Mouse (Mus musculus) lung, adult 2 months (tissue): ENCODE data around the gene Hipk2. TPM values are rescaled to one million over a fixed set of nuclear protein-coding genes. Genes with fewer than 3 reads are reported as not detected.

Experiments used
- DNase-seq: peaks from one replicate; pipeline ENCODE4 v3.0.0; 2022
- H3K4me1 ChIP-seq: fragments of 200-500 bp; 2 replicates; pipeline ENCODE4 v1.6.1; 2011; ENCODE audit warnings: low read length; ENCODE audit not compliant: control insufficient read depth, insufficient read depth
- H3K4me3 ChIP-seq: fragments of 200-500 bp; replicated peaks from 2 replicates; pipeline ENCODE3; 2011; ENCODE audit warnings: low read depth, mild to moderate bottlenecking, control low read depth, low read length; ENCODE audit errors: extremely low read depth
- CTCF ChIP-seq: fragments of 200-500 bp; IDR thresholded peaks from 2 replicates; pipeline ENCODE4 v1.5.1; 2011; ENCODE audit warnings: mild to moderate bottlenecking, low read length, control low read depth; ENCODE audit not compliant: insufficient read depth
- POLR2A ChIP-seq: fragments of 200-500 bp; IDR thresholded peaks from 2 replicates; pipeline ENCODE4 v1.6.1; 2011; ENCODE audit warnings: low read depth, mild to moderate bottlenecking, control low read depth, low read length, borderline replicate concordance; ENCODE audit errors: extremely low read depth
- WGBS: fragments of 180-500 bp; shearing (Covaris S2); methylation state at CpG from one replicate; pipeline ENCODE4 v1.1.7; 2018; 5-methylcytosine and 5-hydroxymethylcytosine counted together
- polyA plus RNA-seq: library from polyadenylated mRNA; depleted of rRNA; stranded (reverse); fragments of >200 nt; gene quantifications from 2 replicates; pipeline ENCODE4 v1.2.3, GENCODE M21; 2012

Gene Hipk2
- polyA plus RNA-seq, 1 experiment, result 54.8 TPM

DNA sequence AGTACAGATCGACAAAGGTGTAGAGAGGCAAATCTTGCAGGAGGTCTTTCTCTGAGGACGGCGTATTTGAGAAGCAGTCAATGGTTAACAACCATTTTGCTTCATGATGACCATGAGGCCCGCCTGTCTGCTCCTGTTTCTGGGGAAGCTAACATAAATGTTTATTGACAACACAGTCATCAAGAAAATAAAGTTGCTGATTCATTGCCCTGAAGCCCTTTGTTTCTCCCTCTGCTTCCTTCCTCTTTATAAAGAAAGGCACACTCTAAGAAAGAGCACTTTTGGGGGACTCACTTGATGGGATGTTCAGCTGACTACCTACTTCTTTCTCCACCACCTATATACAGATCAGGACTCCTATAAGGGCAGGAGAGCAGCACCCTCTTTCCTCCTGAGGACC is 42.8 kb upstream of the Hipk2 start:
- no peak overlapping the region for H3K4me3 ChIP-seq
- 65% methylated on average over 4 of the region's 4 CpGs for WGBS
- peaks cover 7% of the 10 kb centered on the region; the same call in 1 of the 2 replicates for H3K4me1 ChIP-seq
- DNase-seq, result no peak
- TF ChIP-seq POLR2A (no peak), CTCF (no peak)

DNA sequence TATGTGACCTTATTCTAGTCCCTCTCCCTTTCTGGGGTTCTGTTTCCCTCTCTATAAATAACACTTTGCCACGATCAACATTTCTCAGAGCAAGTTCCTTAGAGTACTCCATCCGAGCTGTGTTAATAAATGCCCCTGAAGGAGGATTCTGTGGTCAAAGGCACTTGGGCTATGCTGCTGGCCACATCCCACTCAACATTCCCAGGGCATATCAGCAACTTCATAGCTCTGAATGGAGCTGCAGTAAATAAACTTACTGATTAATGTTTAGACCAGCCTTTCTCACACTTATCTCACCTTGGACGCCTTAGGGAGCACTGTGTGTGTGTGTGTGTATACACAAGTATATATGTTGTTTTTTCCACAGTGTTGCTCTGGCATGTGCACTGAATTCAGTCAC is 41.5 kb upstream of the Hipk2 start:
- no peak for DNase-seq
- no peak overlapping the region for H3K4me3 ChIP-seq
- H3K4me1 ChIP-seq, result peaks cover 9% of the 10 kb centered on the region; the same call in 1 of the 2 replicates
- TF ChIP-seq CTCF (no peak), POLR2A (no peak)
- WGBS, result 53% methylated on average over 3 of the region's 3 CpGs

GRCm38 (mm10) chr6:38916571-38916970 is 40.6 kb upstream of the Hipk2 start:
- 64% methylated on average over 4 of the region's 4 CpGs for WGBS
- Histone ChIP-seq H3K4me1 (peaks cover 11% of the 10 kb centered on the region; the same call in 1 of the 2 replicates), H3K4me3 (no peak overlapping the region)
- DNase-seq, result no peak
- TF ChIP-seq POLR2A (no peak), CTCF (no peak)

GRCm38 (mm10) chr6:38915776-38916175 is 39.8 kb upstream of the Hipk2 start:
- Histone ChIP-seq H3K4me1 (peaks cover 12% of the 10 kb centered on the region; the same call in 1 of the 2 replicates), H3K4me3 (no peak overlapping the region)
- 78% methylated on average over 5 of the region's 5 CpGs for WGBS
- no peak for DNase-seq
- TF ChIP-seq POLR2A, result no peak
- TF ChIP-seq CTCF, result no peak

DNA sequence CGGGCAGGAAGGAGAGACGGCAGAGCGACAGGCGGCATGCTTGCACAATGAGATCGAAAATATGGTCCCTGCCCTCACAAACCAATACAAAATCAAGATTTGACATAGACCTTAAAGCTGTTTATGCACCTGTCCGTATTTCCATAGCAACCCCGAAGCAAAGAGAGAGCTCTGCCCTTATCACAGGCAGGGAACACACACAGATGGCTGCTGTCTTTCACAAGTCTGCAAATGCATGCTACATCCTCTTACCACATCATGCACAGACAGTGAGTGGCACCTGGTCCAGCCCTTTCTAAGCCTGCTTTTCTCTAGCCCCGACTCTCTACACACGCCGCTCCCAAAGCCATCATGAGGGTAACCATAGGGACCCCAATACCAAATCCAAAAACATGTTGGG is 38.2 kb upstream of the Hipk2 start:
- TF ChIP-seq POLR2A, result no peak
- no peak for DNase-seq
- 86% methylated on average over 10 of the region's 10 CpGs for WGBS
- Histone ChIP-seq H3K4me3 (no peak overlapping the region), H3K4me1 (peaks cover 14% of the 10 kb centered on the region; the same call in 1 of the 2 replicates)

DNA sequence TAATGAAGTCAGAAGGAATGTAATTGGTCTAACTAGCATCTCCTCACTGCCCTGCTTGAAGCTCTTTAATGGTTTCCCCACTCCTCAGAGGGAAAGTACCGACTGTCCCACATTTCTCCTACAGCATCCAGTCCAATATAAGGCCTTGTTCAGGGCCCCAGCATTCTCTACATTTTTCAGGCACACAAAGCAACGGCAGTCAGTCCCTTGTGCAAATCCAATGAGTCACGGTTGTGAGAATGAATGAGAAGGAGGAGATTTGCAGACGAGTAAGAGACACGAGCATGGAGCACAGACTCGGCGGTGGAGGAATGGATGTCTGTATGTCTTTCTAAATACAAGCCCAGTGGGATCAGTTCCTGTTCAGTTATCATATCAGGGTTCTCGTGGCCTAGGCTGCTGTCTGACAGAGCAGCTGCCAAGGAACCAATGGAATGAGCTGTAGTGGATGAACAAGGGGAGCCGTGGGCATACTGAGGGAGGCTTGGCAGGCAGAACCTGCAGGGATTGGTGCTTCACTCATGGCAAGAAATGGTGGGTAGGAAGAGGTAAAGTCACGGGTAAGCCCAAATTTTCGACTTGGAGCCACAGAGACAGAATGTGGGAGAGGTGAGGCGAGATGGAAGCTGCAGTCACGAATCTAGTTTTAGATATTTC is 37.5 kb upstream of the Hipk2 start:
- WGBS, result 80% methylated on average over 13 of the region's 13 CpGs
- Histone ChIP-seq H3K4me3 (no peak overlapping the region), H3K4me1 (peaks cover 12% of the 10 kb centered on the region; the same call in 1 of the 2 replicates)
- DNase-seq, result no peak
- no peak for TF ChIP-seq POLR2A
- no peak for TF ChIP-seq CTCF

- H3K4me3 ChIP-seq, result no peak overlapping the region
- 68% methylated on average over 9 of the region's 9 CpGs for WGBS
- TF ChIP-seq POLR2A (no peak), CTCF (no peak)
- 0 out of 2 replicates have a peak, but pooled peaks cover 9% of the 10 kb centered on the region for H3K4me1 ChIP-seq
- DNase-seq, result no peak
Observed at GRCm38 (mm10) chr6:38912845-38913244, 36.9 kb upstream of the Hipk2 start.

- DNase-seq, result peak; percentile 33
- Histone ChIP-seq H3K4me1 (0 out of 2 replicates have a peak, but pooled peaks cover 9% of the 10 kb centered on the region), H3K4me3 (no peak overlapping the region)
- TF ChIP-seq POLR2A (no peak), CTCF (no peak)
Observed at GRCm38 (mm10) chr6:38912121-38912660, 36.2 kb upstream of the Hipk2 start.

- TF ChIP-seq POLR2A, result no peak
- peak; percentile 53 for TF ChIP-seq CTCF
- DNase-seq, result peak; percentile 69
- H3K4me3 ChIP-seq, result no peak overlapping the region
- WGBS, result 49% methylated on average over 3 of the region's 3 CpGs
- H3K4me1 ChIP-seq, result 0 out of 2 replicates have a peak, but pooled peaks cover 7% of the 10 kb centered on the region
Observed at GRCm38 (mm10) chr6:38910828-38911559, 35.0 kb upstream of the Hipk2 start.
